Mouse (Mus musculus) bone marrow macrophage, adult 2 months (primary cell): ENCODE results near the gene Tango6.

Source experiments
- CTCF ChIP-seq: IDR thresholded peaks from 2 replicates; pipeline ENCODE4 v1.5.1; 2012; ENCODE audit warnings: low read depth, mild to moderate bottlenecking, low read length, moderate library complexity
- POLR2A ChIP-seq: IDR thresholded peaks from 2 replicates; pipeline ENCODE4 v1.6.1; 2012; ENCODE audit warnings: mild to moderate bottlenecking, low read depth, low read length, borderline replicate concordance

GRCm38 (mm10) chr8:106820553-106821515 is 138.0 kb downstream of the Tango6 start:
- TF ChIP-seq CTCF (no peak), POLR2A (no peak)
